Mouse (Mus musculus): ENCODE measurements around the gene Slc35b2.

Slc35b2 gene

DNA sequence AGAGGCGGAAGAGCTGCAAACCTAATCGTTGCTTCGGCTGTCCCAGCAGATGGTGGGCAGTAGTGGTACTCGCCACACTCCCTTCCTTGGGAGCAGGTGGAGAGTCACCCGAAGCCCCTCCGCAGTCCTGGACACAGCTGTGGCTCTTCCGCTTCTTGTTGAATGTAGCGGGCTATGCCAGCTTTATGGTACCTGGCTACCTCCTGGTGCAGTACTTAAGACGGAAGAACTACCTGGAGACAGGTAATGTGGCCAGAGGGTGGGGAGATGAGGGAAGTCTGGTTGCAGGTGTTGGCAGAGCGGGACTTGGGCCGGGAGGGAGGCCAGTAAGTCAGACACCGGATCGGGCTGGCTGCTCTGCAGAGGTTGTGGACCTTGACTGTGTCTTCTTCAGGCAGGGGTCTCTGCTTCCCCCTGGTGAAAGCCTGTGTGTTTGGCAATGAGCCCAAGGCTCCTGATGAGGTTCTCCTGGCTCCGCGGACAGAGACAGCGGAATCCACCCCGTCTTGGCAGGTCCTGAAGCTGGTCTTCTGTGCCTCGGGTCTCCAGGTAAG is 934 bp downstream of the Slc35b2 start:
- peak; percentile 65 for DNase-seq (ENCODE audit: low read depth, low spot score)

DNA sequence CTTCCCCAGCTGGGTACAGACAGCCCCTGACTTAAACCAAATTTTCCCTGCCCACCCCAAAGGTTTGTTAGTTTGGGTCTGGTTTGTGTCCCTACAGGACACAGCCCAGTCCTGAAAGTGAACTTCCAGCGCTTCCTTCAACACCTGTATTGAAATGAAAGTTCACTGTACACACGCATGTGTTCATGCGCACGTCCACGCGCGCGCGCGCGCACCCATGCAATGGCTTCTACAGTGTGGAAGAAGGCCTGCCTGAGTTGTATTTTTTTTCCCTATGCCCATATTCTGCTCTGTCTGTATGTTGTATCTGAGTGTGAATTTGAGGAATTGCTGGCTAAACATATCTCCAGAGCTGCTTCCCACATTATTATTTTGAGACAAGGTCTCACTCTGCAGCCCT is 1.4 kb downstream of the Slc35b2 start:
- DNase-seq (ENCODE audit: low read depth, low spot score) = no peak

DNA sequence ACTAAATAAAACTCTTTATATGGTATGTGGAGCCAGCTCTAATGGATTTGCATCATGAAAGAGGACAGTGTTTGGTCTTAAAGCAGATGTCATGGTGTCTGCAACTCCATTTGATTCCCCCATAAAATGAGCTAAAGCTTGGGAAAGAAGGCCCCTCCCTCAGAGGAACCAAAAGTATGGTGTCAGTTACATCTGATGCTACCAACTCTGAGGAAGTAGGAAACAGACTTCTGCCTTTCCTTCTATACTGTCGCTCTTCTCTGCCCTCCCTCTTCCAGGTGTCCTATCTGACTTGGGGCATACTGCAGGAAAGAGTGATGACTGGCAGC is 2.3 kb downstream of the Slc35b2 start:
- DNase-seq (ENCODE audit: low read depth, low spot score) = no peak

DNA sequence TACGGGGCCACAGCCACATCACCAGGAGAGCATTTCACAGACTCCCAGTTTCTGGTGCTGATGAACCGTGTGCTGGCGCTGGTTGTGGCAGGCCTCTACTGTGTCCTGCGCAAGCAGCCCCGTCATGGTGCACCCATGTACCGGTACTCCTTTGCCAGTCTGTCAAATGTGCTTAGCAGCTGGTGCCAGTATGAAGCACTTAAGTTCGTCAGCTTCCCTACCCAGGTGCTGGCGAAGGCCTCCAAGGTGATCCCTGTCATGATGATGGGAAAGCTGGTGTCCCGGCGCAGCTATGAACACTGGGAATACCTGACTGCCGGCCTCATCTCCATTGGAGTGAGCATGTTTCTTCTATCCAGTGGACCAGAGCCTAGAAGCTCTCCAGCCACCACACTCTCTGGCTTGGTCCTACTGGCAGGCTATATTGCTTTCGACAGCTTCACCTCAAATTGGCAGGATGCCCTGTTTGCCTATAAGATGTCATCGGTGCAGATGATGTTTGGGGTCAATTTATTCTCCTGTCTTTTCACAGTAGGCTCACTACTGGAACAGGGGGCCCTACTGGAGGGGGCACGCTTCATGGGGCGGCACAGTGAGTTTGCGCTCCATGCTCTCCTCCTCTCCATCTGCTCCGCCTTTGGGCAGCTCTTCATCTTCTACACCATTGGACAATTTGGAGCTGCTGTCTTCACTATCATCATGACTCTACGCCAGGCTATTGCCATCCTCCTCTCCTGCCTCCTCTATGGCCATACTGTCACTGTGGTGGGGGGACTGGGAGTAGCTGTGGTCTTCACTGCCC is 2.9 kb downstream of the Slc35b2 start:
- DNase-seq (ENCODE audit: low read depth, low spot score) = peak; percentile 77

DNA sequence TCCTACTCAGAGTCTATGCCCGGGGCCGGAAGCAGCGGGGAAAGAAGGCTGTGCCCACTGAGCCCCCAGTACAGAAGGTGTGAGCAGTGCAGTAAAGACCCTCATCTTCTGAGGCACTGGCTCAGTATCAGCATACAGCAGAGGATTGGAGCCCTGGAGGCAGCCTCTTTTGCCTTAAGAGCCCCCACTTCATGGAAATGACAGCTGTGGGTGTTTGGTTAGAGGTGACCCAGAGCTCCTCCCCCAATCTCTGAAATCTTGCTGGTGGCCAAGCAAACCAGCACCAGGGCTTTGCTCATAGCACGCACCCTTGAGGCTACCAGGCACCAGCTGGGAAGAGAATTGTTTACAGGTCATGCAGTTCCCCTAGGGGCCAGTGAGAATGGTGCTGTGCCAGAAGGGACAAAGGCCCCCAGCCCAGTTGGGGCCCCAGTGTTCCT is 3.5 kb downstream of the Slc35b2 start:
- peak; percentile 84 for DNase-seq (ENCODE audit: low read depth, low spot score)

DNA sequence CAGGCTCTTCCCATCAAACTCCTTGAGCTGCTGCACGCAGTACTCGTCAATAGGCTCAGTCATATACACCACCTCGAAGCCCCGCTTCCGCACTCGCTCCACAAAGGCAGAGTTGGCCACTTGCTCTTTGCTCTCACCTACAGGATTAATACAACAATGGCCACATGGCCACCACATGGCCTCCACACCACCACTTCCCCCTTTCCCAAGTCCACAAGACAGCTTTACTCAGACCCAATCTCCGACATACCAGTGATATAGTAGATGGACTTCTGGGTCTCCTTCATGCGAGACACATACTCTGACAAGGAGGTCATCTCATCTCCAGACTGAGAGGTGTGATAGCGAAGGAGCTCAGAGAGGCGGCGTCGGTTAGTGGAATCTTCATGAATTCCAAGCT is 5.3 kb downstream of the Slc35b2 start:
- DNase-seq (ENCODE audit: low read depth, low spot score) = no peak

DNA sequence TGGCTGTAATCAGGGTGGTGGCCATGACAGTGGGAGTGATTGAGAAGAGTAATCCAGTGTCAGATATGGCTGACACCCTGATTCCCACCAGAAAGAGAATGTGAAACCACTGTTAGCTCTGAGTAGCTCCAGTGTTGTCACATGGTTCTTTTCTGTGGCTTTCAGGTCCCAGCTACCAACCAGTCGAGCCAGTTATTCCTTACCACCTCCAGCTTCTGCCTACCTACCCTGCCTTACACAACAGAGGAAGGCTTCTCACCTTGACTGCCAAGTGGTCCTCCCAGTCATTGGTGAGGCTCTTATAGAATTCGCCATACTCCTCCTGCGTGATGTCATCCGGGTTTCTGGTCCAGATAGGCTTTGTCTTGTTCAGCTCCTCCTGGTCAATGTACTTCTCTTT is 6.3 kb downstream of the Slc35b2 start:
- no peak for DNase-seq (ENCODE audit: low read depth, low spot score)

DNA sequence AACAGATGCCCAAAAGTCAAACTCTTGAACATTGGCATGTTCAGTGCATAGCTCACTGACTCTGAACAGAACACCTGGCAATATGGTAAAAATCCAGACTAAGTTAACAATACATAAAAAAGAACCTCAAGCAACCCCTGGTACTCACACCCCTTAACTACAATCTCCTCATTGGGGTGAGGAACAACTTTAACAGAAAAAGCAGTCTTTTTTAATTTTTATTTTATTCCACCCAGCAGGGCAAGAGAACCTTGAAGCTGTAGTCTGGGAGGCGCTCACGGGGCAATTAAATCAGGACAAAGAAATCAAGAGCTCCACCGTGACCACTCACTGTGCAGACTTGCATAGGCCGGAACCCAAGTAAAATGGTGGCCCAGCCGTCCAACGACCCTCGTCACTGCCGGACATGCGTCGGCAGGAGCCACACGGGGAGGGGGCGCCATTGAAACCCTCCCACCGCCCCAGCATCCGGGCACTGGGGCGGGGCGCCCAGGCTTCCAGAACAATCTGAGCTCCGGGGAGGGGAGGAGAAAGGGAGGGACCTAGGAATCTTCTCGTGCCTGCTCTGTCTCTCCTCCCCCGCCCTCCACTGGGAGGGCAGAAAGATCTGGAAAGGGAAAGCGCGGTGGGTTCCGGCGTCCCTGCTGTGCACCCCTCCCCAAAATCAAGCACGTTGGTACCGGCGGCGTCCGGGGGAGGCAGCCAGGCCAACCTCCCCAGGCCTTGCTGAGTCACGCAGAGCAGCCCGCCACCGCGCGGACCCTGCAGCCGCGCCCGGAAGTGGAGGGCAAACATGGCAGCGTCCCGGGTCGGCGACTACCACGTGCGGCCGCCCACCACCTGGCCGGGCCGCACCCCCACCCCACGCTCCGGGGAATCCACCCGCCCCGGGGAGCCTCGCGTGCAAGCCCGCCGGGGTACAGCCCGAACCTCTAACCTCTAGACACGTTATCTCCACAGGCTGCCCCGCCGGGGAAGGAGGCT is 8.7 kb downstream of the Slc35b2 start:
- DNase-seq (ENCODE audit: low read depth, low spot score) = peak; percentile 96

DNA sequence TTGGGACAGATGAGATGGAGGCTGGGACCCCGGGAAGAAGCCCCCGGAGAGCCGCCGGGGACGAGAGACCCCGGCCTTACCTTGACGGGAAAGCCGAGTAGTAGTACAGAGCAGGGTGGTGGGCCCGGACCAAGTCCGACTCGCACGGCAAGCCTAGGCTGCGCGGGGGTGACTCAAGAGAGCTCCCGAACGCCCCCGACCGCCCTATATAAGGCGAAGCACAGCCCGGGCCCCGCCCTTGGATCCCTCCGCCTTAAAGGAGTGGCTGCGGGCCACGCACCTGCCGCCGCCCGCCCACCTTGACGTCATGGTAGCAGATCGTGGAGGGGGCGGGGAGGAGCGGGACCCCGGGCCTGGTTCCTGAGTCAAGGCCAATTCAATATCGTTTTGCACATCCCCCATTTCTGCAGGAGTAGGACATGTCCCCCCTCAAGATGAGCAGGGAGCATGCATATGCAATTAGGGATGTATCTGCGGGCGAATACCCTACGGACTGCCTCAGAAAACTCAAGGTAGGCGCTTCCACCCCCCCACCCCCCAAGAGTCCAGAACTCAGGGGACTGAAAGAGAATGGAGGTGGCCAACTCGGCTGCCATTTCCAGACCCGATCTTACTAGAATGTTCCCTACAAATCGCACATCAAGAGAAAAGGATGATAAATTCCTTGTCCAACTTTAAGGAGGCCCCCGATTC is 9.6 kb downstream of the Slc35b2 start, which contains the start of gene Hsp90ab1:
Gene Hsp90ab1 (minus strand): TSS at position 185 of the 693 bp plus-strand sequence.
- DNase-seq (ENCODE audit: low read depth, low spot score) = peak; percentile 98

DNA sequence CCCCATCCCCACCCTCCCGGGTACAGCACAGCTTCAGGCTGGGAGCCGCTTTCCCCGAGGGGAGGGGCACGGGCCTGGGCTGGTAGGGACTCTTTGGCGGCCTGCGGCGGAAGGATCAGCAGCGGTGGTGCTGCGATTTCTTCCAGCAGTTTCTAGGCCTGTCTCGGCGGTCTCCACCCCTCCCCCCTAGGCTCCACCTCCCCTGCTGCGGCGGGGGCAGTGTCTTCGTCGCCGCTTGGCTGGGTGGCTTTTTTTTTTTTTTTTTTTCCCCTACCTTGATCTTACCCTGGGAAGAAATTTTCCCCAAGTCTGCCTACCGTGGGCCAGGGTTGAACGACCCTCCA is 10.1 kb downstream of the Slc35b2 start:
- peak; percentile 97 for DNase-seq (ENCODE audit: low read depth, low spot score)

DNA sequence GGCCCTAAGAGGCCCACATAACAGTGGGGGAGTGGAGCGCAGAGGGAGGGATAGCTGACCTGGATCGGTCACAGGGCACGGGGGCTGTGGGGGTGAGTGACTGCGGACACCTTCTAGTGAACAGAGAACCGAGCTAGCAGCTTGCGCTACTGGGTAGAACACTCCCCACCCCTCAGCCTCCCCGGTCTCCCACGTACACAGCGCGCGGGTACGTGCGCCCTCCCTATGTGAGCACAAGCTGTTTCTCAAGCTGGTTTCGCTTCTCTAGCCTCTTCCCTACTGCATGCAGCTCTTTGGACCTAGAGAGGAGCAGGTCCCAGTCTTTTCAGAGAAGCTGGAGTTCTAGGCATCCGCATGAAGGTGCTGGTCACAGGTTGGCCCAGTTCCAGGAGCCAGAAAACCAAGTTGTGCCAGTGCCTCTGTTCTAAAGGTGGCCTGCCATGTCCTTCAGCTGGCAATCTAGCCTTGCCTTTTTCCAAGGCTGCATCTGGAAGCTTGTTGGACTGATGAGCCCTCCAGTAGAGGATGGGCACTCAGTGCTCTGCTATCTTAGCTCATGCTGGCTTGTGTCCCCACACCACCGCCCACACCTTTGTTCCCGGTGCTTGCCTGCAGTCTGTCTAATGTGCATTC is 10.6 kb downstream of the Slc35b2 start:
- DNase-seq (ENCODE audit: low read depth, low spot score) = peak; percentile 81

DNA sequence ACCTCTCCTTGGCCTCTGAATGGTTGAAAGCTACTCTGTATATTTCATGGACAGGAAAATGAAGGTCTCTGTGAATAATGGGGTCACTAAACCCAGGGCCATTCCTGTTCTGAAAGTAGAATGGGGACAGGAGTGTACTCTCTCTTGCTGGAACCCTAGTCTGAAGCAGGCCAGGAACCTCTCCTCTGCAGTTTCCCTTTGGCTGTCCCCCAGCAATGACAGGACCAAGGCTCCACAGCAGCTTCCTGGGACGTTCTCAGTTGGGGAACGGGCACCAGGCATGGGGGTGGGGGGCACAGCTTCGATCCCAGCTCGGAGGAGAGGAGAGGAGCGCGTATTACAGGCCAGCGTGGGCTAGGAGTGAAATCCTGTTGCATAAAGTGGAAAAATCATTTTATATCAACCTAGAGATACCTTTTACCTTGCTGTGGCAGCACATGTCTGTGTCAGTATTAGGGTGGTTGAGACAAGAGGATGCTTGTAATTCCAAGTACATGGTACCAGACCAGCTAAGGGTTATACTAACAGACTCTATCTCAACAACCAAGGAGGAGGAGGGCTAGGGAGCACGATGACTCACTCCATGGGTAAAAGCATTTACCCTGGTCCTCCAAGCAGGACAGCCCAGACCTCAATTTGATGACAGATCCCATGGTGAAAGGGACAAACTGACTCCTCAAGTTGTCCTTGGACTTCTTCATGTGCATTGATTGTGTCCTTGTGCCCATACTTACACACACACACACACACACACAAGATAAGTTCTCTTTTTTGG is 11.6 kb downstream of the Slc35b2 start:
- no peak for DNase-seq (ENCODE audit: low read depth, low spot score)

DNA sequence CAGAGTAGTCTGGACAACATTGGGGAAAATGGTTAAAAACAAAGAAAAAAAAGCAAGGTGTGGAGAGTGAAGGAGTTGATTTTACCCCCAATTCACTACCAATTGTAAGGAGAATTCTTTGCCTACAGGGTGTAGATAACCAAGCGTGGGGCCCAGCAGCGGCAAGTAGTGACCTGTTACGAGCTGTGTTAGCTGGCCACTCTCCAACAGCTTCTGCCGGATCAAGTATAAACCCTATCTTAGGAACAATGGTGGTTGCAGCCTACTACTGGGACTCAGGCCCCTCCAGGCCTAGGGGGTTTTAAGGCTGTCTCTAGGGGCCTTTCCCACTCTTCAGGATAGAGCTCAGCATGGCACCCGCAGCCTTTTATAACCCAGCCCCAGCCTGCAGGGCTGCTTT is 14.6 kb downstream of the Slc35b2 start:
- no peak for DNase-seq (ENCODE audit: low read depth, low spot score)

DNA sequence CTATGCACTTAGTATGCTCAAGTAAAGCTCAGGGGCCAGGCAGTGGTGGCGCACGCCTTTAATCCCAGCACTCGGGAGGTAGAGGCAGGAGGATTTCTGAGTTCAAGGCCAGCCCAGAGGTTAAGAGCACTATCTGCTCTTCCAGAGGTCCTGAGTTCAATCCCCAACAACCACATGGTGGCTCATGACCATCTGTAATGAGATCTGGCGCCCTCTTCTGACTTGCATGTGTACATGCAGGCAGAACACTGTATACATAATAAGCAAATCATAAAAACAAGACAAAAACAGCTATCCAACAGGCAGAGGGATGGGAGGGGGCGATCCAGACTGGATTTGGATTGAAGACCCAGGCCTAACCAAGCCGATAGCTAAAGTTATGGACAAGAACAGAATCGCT is 15.2 kb downstream of the Slc35b2 start:
- peak; percentile 78 for DNase-seq (ENCODE audit: low read depth, low spot score)

DNA sequence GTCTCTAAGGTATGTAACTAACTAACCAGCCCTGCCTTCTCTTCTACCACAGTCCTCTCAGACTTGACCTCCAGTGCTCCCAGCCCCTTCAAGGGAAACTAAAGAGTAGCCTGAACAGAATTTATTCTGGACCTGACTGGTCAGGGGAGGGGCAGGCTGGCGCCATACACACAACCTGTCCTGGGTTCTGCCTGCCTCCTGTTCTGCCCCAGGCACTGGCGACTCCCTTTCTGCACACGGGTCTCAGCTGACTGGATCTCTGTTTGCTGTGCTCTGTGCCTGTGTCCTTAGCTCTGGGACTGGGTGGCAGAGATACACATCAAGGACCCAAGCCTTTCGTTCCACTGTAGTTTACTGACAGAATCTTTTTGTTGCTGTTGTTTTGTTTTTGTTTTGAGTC is 15.9 kb downstream of the Slc35b2 start:
- no peak for DNase-seq (ENCODE audit: low read depth, low spot score)

DNA sequence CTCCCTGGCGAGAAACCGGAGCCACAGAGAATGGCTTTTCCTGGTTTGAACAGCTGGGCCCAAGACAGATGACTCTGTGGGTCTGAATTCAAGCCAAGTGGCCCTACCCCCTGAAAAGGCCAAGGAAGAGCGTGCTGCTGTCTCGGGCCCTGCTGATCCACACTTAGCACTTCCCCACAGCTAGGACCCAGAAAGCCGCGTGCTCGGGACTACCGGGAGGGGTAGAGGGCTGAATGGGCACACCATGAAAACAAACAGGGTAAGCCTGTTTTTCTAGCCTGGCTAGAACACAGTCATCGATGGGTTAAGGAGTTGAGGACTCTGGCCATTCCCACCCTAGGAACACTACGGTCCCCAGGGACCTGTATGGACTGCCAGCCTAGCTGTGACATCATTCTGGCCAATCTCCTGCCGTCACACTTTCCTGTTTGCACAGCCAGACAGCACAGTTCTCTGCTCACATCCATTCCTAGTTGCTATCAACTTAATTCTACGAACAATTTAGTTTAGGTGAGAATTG is 17.3 kb downstream of the Slc35b2 start:
- DNase-seq (ENCODE audit: low read depth, low spot score) = no peak

DNA sequence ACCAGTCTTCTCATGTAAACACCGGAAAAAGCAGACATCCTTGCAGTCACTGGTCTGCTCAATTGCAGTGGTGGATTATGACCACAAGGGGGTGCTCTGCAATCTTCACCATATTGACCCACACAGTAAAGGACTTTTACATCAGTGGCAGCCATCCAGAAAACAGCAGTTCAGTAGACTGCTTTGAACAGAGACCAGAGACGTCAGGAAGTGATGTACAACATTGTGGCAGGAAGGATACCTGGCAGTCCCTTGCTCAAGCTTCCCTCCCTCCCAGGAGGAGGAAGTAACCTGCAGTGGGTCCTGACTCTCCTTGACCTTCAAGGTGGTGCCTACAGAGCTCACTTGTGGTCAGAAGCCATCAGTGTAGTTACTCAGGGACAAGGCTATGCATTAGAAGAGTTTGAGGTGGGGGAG is 17.9 kb downstream of the Slc35b2 start:
- peak; percentile 85 for DNase-seq (ENCODE audit: low read depth, low spot score)

DNA sequence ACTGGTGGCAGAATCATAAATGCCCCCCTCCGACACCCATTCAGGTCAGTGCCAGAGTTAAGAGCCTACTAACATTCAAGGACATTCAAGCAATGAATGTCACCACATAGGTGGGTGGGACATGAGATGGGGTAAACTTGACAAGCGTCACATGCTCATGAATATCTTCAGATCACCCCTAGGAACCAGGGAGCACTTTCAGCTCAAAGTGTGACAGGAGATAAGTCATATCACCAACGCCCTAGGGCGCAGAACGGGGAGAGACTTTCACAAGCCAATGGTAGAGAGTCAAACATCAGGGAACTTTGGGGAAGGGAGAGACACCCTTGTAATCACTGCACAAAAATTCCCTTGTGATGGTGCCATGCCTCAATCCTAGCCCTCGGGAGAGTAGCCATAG is 18.5 kb downstream of the Slc35b2 start:
- DNase-seq (ENCODE audit: low read depth, low spot score) = no peak

DNA sequence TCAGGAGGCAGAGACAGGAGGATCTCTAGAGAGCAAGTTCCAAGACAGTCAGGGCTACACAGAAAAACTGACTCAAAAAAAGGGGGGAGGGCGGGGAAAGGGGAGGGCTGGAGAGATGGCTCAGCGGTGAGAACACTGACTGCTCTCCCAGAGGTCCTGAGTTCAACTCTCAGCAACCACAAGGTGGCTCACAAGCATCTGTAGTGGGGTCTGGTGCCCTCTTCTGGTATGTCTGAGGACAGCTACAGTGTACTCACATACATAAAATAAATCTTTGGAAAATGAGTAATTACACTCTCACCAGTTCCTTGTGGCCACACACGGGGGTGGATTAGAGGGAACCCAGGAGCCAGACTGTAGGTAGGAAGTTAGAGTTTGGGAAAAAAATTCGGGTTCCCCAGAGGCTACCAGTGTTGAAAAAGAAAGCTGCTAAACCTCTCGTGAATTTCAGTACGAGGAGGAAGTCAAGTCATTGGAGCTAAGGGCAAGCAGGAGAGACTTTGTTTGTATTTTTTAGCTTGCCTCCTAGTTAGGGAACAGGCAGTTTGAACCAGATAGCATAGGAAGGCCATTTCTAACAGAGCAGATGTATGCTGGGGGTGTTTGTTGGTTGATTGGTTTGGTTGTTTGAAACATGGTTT is 19.2 kb downstream of the Slc35b2 start:
- peak; percentile 87 for DNase-seq (ENCODE audit: low read depth, low spot score)
